Mouse (Mus musculus) common myeloid progenitor, adult 5-6 weeks (primary cell): ENCODE measurements around the gene Gsc2. TPM values are rescaled to one million over a fixed set of nuclear protein-coding genes. Genes with fewer than 3 reads are reported as not detected.

ENCODE experiments used
- ATAC-seq: replicated peaks from 2 replicates; pipeline ENCODE4 v1.8.0; 2016; ENCODE audit warnings: low read depth, mild to moderate bottlenecking, moderate TSS enrichment, inconsistent platforms; ENCODE audit not compliant: poor library complexity, severe bottlenecking
- total RNA-seq: library from RNA; stranded (forward); fragments of 200-1000, 187-1606 nt; gene quantifications from 2 replicates; pipeline ENCODE4 v1.2.3, GENCODE M21; 2017

Gsc2 gene
- total RNA-seq, 1 experiment from 2014 or later, result not detected

- ATAC-seq, result peak; percentile 10; the same call in 1 of the 2 replicates
These were observed 12.7 kb upstream of the Gsc2 start for GRCm38 (mm10) chr16:17927351-17928082.

GRCm38 (mm10) chr16:17922163-17922538 is 7.3 kb upstream of the Gsc2 start:
- 0 out of 2 replicates have a peak, but pooled peaks have one; percentile 10 for ATAC-seq

GRCm38 (mm10) chr16:17921325-17922162 is 6.7 kb upstream of the Gsc2 start:
- peak; percentile 91 for ATAC-seq

GRCm38 (mm10) chr16:17920586-17920985 is 5.7 kb upstream of the Gsc2 start:
- no peak for ATAC-seq

DNA sequence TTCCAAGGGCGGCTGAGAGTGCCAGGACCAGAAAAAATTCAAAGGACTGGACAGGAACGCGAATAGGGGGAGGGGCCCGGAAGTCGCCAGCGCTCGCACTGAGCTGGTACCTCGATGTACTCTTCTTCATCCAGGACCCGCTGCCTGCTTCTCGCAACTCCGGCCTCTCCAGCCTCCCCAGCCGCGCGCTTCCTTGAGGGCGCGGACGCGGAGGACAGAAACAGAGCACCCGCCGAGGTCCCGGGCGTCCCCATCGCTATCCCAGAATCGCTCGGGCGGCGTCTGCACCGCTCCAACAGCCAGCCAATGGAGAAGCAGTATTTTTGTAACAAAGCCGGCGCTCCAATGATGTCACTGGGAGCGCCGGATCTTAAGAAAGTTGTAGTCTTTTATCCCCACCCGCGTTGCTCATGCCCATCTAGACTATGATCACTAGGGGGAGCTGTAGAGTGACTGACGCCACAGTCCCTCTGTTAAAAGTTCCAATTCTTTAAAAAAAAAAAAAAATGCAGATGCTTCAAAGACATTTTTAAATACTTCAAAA is 3.7 kb downstream of the Gsc2 start, which contains the start of gene Ess2:
Ess2 (minus strand) TSS at position 297 of the 544 bp plus-strand sequence.
- ATAC-seq, result peak; percentile 95

DNA sequence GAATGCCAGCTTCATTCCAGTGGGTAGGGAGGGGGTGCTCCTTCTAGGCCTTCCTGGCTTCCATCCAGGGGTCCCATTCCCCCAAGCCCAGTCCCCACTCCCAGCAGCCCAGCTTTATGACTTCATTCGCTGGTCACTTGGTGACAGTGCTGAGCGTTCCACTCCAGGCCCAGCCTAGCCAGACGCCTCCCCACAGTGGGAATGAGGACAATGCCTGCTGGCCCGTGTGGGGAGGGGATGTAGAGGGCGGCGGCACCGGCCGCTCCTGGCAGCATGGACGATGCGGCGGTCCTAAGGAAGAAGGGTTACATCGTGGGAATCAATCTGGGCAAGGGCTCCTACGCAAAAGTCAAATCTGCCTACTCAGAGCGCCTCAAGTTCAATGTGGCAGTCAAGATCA is 16.4 kb downstream of the Gsc2 start, which contains the start of the genes Dgcr2 and Tssk2:
Dgcr2 (minus strand) TSS at position 101 of the 400 bp plus-strand sequence.
Tssk2 (plus strand) TSS at position 176 of the 400 bp plus-strand sequence.
- ATAC-seq, result no peak

GRCm38 (mm10) chr16:17896091-17896490 is 18.8 kb downstream of the Gsc2 start:
- no peak for ATAC-seq

GRCm38 (mm10) chr16:17893923-17894322 is 20.9 kb downstream of the Gsc2 start, which contains the start of gene Tssk1:
Gene Tssk1 (plus strand): TSS chr16:17894223.
- ATAC-seq, result no peak

DNA sequence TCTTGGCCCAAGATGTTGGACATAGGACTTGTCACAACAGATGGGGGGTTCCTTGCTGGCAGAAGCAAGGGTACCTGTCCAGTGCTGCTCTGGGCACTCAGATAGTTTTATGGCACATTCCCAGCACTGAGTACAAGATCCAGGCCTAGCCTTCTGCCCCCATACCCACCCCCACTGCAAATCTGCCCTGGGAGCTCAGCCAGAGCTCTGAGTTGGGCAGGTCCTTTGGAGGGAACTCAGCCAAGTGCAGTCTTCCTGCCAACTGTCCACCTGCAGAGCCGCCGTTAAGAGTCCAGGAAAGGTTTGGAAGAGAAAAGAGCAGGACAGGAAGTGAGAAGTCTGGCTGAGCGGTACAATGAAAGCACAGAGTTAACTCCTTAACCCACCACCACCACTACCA is 22.3 kb downstream of the Gsc2 start:
- no peak for ATAC-seq

- ATAC-seq, result peak; percentile 92
These were observed 23.3 kb downstream of the Gsc2 start, which contains the start of gene Gm20518 for GRCm38 (mm10) chr16:17891567-17891959. Gene Gm20518 (minus strand): TSS chr16:17891671.

GRCm38 (mm10) chr16:17890917-17891566 is 23.8 kb downstream of the Gsc2 start:
- peak; percentile 29 for ATAC-seq

DNA sequence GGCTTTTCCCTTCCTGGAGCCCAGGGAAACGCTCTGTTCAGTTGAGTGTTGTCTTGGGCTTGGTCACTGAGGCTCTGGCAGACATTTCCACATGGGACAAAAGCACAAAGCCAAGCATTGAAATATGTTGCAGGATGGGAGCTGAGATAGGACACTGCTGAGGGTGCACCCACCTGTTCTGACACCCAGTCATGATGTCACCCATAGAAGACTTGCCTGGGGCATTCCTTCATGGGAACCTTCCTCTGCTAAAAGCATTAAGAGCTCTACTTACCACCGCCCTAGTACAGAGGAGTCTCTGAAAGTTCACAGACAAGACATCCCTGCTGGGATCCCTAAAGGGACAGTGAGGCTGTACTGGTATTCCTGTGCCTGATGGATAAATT is 24.5 kb downstream of the Gsc2 start:
- no peak for ATAC-seq

DNA sequence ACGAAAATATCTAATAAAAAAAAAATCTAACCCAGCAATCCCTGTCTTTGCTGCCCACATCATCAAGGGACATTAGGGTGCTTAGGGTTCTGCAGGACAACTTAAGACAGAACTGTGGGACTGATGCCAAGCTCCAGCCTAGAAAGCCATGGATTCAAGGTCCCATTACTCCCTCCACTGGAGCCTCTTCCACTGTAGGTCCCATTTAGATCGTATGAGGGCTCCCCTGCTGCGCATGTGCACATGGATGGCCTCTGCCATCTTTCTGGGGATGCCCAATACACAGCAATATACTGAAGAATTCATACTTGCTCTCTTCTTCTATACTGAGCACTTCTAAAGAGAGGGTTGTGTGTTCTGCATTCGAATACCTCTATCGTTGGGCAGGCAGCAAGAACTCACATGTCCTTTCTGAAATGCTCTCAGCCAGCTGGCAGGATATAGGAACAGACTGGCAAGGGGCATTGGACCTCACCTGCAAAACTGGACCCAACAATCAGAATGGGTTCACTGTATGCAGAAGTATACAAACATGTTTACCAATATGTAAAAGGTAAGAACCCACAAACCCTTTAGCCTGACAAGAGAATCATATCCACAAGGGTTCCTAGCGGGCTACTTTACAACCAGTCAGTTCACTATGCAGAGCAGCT is 25.0 kb downstream of the Gsc2 start:
- no peak for ATAC-seq

GRCm38 (mm10) chr16:17884116-17884515 is 30.7 kb downstream of the Gsc2 start:
- ATAC-seq, result no peak

- ATAC-seq, result no peak
These were observed 32.7 kb downstream of the Gsc2 start for GRCm38 (mm10) chr16:17882196-17882595.

GRCm38 (mm10) chr16:17879571-17879970 is 35.3 kb downstream of the Gsc2 start:
- ATAC-seq, result no peak

- no peak for ATAC-seq
These were observed 38.8 kb downstream of the Gsc2 start for GRCm38 (mm10) chr16:17876096-17876495.

- ATAC-seq, result no peak
These were observed 39.7 kb downstream of the Gsc2 start for GRCm38 (mm10) chr16:17875174-17875573.

GRCm38 (mm10) chr16:17872995-17873394 is 41.9 kb downstream of the Gsc2 start:
- ATAC-seq, result no peak
